Mouse (Mus musculus) ovary, adult 18-20 months (tissue): ENCODE results near the gene Zfp386.

Source experiments
- DNase-seq: peaks from one replicate; pipeline ENCODE4 v3.0.0; 2022; ENCODE audit warnings: low spot score, mixed read lengths

Gene Zfp386

GRCm38 (mm10) chr12:116094765-116095555, 47.4 kb downstream of the Zfp386 start:
- DNase-seq = no peak

DNA sequence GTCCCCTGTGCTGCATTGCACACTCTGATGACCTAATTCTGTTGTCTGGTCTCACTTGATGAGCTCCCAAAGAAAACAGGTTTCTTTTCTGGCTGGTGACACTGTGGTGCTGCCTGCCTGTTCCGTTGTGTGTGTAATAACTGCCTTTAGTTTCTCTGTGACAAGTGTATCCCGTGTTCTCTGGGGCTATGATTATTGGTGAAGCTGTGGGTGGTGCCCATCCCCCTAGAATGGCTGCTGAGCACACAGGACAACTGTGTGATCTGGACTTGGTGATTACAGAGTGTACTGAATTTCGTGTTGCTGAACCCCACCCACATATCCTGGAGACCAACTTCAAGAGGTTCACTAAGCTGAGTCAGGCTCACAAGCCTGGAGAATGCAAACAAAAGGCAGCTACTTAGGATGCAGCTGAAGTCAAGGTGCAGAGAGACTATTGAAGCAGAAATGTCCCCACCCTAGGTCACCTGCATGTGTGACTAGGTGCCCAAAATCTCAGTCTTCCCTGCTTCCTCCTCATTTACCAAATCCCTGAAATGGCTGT, 48.9 kb downstream of the Zfp386 start:
- no peak for DNase-seq

DNA sequence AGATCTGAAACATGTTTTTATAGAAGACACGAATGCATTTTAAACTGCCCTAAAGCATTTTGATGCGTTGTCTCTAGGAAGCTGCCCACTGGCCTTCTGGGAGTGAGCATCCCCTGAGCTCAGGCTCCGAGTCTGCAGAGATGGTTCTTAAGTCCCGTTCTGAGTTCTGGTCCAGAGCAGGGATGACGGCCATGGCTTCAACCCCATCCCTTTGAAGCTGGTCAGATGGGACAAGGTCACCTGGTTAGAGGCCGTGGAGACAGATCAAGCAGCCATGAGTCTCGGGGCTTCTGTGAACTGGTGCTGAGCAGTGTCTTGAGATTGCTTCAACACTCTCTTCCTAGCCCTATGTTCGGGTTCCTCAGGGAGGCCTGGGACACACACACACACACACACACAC, 49.6 kb downstream of the Zfp386 start:
- DNase-seq = no peak

GRCm38 (mm10) chr12:116101945-116102344, 54.4 kb downstream of the Zfp386 start:
- no peak for DNase-seq

DNA sequence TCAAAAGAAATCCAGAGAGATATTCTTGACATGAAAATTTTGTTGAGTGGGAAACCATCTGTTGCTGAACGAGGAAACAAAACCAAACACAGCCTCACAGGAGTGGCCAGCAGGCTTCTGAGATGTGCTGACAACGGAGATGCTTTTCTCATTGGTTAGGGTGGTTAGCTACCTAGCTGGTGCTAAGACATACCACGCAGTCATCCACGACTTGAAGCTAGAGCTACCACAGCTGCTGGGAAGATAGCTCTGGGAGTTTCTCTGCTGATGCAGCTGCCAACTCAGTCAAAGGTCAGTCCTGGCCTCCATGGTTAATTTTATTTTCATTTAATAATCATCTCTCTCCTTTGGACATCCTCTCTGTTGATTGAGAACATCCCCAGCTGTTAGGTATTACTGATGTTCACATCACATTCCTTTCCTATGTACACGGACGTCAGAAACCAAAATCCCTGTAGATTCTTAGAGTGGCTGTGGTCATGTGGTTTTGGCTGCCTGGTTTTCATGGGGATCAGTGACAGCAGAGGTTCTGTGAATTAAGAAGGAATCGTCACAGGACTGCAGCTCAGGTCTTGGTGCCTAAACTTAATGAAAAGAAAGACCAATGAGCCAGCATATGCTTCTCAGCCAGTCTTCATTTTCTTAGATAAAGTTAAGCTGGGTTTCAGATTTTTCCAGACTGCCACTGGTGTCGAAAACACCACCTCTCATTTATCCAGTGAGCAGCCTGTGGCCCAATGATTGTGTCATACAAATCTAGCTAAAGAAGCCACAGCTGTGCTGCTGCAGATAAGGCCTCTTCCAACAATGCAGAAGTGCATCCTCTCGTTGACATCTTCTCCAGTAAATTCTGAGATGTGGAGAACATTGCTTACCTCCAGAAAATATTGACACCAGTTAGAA, 62.2 kb downstream of the Zfp386 start:
- no peak for DNase-seq

GRCm38 (mm10) chr12:116111007-116111694, 63.6 kb downstream of the Zfp386 start:
- DNase-seq = no peak
